Mouse (Mus musculus): ENCODE data around the gene Cog5. TPM values are rescaled to one million over a fixed set of nuclear protein-coding genes. Genes with fewer than 3 reads are reported as not detected.

Cog5 gene
- total RNA-seq, 2 experiments from 2014 or later = 59.6 to 63.8 TPM

DNA sequence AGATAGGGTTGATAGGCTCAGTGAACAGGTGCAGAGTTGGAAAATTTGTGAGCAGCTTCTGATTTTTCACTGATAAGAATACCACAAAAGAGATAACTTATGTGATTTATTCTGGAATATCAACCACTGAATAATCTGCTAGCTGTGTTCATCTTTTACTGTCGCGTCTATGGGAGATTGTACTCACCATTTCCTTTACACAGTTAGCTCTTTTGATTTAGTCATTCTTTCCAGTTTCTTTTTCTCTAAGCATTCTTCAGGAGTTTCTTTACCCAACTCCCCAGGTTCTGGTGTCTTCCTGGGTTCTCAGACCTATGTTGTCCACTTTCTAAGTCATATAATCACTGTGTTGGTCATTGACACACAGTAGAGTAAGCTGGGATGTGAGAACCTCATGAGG, 2.2 kb downstream of the Cog5 start:
- no peak overlapping the region for H3K4me3 ChIP-seq
- no peak for TF ChIP-seq CTCF (conservative IDR thresholded peaks at IDR 0.05)
- H3K27ac ChIP-seq = no peak overlapping the region
- DNase-seq (ENCODE audit: low spot score in 2 of 2) = no peak

DNA sequence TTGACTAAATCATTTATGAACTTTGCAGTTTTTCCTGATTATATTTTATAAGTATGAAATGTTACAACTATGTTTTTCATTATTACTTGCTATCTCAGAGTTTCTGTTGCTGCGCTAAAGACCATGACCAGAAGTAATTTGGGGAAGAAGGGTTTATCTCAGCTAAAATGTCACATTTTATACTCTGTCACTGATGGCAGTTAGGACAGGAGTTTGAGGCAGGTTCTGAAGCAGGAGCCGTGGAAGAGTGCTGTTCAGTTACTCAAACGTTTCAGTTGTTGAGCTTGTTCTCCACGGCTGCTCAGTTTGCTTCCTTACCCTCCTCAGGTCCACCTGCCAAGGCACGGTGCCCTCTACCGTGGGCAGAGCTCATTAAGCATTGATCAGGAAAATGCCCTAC, 11.3 kb downstream of the Cog5 start:
- no peak for DNase-seq (ENCODE audit: low spot score in 2 of 2)
- H3K27ac ChIP-seq = no peak overlapping the region
- no peak for TF ChIP-seq CTCF (conservative IDR thresholded peaks at IDR 0.05)
- no peak overlapping the region for H3K4me3 ChIP-seq

DNA sequence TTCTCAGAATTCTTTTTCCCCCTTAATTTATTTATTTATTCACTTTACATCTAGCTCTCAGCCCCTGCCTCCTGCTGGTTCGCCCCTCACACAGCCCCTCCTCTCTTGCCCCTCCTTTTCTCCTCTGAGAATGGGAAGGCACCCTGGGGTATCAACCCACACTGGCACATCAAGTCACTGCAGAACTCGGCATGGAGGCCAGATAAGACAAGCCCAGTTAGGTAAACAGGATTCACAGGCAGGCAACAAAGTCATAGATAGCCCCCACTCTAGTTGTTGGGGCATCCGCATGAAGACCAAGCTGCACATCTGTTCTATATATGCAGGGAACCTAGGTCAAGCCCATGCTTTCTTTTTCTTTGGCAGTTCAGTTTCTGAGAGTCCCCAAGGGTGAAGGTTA, 12.5 kb downstream of the Cog5 start:
- no peak for TF ChIP-seq CTCF (conservative IDR thresholded peaks at IDR 0.05)
- no peak for DNase-seq (ENCODE audit: low spot score in 2 of 2)

DNA sequence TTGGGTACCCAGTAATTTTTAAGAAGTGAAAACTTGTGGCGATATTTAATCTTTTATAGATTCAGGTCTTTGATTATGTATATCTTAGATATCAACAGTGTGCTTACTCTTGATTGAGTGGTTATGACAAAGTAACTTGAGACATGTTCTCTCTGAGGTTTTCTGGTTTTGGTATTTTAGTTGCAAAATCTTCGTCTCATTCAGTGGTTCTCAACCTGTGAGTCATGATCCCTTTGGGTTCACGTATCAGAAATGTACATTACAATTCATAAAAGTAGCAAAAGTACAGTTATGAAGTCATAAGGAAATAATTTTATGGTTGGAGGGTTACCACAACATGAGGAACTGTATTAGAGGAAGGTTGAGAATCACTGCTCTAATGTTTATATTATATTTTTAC, 32.0 kb downstream of the Cog5 start:
- Histone ChIP-seq H3K27ac (no peak overlapping the region), H3K4me3 (no peak overlapping the region)
- no peak for DNase-seq (ENCODE audit: low spot score in 2 of 2)
- TF ChIP-seq CTCF (conservative IDR thresholded peaks at IDR 0.05) = no peak

More for the DNA sequence above, 12.5 kb downstream of the Cog5 start:
- H3K4me3 ChIP-seq = no peak overlapping the region
- no peak overlapping the region for H3K27ac ChIP-seq

DNA sequence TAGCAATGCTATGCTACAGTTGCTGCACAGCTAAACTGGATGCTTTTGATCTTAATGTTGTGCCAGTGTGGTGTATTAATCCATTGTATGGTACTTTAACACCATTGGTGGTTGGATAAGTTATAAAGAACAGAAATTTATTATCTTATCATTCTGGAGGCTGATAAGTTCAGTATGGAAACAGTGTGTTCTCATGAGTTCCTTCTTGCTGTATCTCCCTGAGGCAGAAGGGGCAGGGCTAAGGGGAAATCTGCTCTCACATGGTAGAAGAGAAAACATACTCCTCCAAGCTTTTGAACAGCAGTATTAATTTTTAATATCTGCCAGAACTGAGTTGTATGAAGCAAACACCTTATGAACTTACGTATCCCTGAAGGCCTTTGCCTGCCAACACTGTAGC, 38.6 kb downstream of the Cog5 start:
- no peak for TF ChIP-seq CTCF (conservative IDR thresholded peaks at IDR 0.05)
- DNase-seq (ENCODE audit: low spot score in 2 of 2) = no peak
- Histone ChIP-seq H3K27ac (no peak overlapping the region), H3K4me3 (no peak overlapping the region)

DNA sequence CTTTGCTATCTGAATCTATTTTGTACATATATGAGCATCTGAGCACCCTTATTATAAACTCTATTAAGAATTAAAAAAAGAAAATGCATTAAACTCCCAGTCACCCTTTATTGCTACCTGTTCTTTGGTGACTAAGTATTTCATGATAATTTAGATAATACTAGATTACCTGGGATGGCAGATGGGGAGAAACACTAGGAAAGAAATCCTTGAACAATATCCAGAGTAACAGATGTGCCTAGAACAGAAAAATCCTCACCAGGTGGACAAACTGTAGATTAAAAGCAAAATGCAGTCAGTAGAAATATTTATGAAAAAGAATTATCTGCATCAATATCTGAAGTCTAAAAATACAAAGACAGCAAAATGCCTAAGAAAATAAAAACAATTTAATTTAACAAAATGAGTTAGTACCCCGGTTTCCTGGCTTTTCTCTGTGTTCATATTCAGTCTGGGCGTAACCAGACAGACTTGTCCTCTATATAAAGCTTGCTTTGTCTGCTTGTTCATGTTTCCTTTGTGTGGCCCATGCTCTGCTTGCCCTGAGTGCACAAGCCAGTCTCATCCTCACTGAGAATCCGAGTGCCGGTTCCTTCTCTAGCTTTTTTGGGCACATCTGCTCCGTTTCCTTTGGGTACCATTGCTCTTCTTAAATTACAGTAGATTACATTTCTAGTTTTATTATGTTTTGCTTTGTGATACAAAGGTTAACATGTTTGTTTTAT, 46.1 kb downstream of the Cog5 start:
- no peak for DNase-seq (ENCODE audit: low spot score in 2 of 2)
- Histone ChIP-seq H3K4me3 (no peak overlapping the region), H3K27ac (peak overlapping the region; percentile 46)
- no peak for TF ChIP-seq CTCF (conservative IDR thresholded peaks at IDR 0.05)

DNA sequence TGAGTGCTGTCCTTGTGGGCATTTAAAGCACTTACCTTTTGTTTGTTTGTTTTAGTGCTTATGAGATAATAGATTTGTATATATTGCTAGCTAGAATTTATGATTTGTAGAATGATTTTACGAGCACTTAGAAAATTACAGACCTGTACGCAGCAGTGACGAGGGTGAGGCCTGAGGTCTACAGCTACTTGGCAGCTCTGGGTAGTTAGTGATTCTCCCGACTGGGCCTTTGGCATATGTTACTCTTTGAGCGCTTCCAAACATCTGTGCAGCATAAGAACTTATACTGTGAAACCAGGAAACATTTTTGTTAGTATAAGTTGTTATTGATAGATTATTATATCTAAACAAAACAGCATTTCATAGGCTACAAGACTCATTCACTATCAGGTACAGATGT, 46.7 kb downstream of the Cog5 start:
- DNase-seq (ENCODE audit: low spot score in 2 of 2) = no peak
- H3K4me3 ChIP-seq = no peak overlapping the region
- TF ChIP-seq CTCF (conservative IDR thresholded peaks at IDR 0.05) = no peak
- peak overlapping the region; percentile 46; the same call in 1 of the 2 replicates for H3K27ac ChIP-seq

DNA sequence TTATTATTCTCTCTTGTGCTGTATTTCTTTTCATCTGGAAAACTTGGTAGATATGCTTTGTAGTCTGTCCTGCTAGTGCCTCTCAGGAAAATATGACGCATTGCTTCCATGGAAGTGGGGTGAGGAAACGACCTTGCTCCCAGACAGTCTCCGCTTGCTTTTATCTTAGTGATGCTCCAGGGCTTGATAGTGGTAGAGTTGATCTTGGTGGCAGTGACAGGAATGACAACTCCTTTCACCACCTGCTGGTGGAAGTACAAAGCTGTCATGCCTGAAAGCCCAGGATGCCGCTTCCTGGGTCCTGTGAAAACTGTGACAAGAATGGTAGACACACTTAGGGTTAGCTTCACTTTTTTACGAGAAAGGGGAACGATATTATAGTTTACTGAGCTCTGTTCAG, 49.2 kb downstream of the Cog5 start:
- H3K4me3 ChIP-seq = no peak overlapping the region
- peak; percentile 69 for TF ChIP-seq CTCF (conservative IDR thresholded peaks at IDR 0.05)
- H3K27ac ChIP-seq = no peak overlapping the region
- no peak for DNase-seq (ENCODE audit: low spot score in 2 of 2)

DNA sequence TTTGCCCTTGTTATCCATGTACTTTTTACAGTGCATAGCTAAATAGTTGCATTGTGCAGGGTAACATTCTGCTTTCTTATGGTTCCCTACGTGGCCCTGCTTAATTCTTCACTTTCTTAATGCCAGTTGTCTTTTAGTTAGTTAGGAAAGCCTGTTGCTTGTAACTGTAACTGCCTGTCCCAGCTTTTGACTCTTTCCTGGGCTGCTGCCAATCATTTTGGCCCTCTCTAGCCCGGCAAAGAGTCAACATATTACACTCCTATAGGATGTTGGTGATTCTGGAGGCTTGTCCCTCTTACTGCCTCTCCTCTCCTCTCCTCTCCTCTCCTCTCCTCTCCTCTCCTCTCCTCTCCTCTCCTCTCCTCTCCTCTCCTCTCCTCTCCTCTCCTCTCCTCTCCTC, 51.5 kb downstream of the Cog5 start:
- Histone ChIP-seq H3K4me3 (no peak overlapping the region), H3K27ac (no peak overlapping the region)
- DNase-seq (ENCODE audit: low spot score in 2 of 2) = no peak
- no peak for TF ChIP-seq CTCF (conservative IDR thresholded peaks at IDR 0.05)

DNA sequence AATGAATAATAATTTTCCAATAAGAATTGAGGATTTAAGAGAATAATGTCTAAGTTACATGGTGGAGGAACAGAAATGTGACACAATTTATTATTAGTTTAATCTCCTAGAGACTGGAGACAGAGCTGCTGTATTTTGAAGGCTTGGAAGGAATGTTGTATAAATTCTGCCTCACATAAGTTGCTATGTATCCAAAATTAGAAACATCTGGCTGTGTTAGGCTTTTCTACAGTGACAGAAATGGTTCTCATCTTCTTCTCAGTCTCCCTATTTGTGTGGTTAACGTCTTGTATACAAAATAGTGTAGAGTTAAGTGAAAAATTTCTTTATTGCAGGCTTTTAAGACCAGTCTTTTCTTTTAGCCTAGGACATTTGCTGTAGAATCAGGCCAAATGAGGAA, 52.9 kb downstream of the Cog5 start:
- Histone ChIP-seq H3K27ac (peak overlapping the region; percentile 18; the same call in 1 of the 2 replicates), H3K4me3 (no peak overlapping the region)
- TF ChIP-seq CTCF (conservative IDR thresholded peaks at IDR 0.05) = no peak
- no peak for DNase-seq (ENCODE audit: low spot score in 2 of 2)

DNA sequence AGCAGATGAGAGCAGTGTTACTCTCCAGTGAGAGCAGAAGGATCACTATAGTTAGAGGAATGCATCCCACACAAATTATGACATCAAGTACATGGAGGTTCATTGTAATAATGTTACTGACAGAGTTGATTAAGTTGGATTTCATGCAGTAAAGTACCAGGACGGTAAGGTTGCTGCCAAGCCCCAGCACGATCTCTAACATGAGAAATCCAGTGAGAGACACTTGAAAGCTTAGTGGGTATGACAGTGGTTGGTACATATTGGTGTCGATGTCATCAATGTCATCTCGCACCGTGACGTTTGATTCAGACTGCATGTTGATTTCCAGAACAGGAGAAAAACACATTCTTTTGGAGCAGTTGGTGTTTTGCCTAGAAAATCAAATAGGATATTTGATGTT, 55.0 kb downstream of the Cog5 start:
- Histone ChIP-seq H3K27ac (peak overlapping the region; percentile 99), H3K4me3 (peak overlapping the region; percentile 57)
- no peak for TF ChIP-seq CTCF (conservative IDR thresholded peaks at IDR 0.05)
- no peak for DNase-seq (ENCODE audit: low spot score in 2 of 2)

DNA sequence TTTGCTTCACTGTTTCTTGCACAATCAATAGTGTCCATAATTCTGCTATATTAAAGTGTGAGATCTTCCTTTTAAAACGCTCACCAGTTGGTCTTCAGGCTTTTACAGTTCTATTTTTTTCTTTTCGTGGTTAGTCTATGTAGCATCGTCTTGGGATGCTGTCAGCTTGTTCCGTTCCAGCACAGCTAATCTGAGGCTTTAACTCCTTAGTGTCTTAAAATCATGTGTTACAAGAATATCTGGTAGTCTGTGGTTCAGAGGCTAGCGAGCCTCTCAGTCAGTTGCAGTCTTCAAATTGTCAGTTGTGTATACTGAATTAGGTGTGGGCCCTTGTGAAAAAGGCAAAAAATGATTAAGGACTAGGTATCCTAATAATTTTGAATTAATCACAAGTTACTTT, 57.6 kb downstream of the Cog5 start:
- no peak for TF ChIP-seq CTCF (conservative IDR thresholded peaks at IDR 0.05)
- DNase-seq (ENCODE audit: low spot score in 2 of 2) = no peak
- peak overlapping the region; percentile 57 for H3K4me3 ChIP-seq
- peak overlapping the region; percentile 99 for H3K27ac ChIP-seq

DNA sequence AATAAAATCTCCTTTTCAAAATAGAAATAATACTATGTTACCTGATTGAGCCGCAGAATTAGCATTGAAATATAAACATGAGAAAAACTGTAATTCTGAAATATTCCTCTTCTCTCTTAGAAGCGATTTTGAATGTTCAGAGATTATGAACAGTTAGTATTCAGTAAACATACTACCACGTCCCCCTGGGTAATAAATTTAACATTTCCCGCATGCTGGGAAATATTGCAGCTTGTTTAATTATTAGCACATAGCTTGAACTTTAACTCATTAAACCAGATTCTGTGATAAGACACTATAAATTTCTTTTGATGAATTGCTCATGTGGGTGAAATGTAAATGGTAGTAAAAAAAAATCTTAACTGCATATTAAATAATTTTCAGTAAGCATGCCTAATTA, 58.1 kb downstream of the Cog5 start:
- no peak for TF ChIP-seq CTCF (conservative IDR thresholded peaks at IDR 0.05)
- no peak for DNase-seq (ENCODE audit: low spot score in 2 of 2)
- H3K27ac ChIP-seq = peak overlapping the region; percentile 99

DNA sequence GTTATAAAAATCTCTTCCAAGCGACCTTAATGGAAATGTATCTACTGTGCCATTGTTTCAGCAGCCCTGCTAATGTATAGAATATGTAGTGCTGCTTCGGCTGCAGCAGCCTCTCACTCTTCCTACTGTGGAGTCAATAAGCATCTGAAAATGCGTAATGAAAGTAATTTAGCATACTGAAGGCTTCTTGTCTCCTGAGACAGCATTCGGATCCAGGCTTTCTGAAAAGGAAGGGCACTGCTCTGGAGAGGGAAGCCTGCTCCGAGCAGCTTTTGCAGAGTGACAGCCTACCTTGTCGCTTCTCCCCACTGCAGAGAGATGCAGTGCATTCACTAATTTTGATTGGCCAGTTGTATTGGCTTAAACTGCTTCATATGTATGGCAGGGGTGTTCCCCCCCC, 58.9 kb downstream of the Cog5 start, which contains the start of gene Gpr22:
Gene Gpr22 (minus strand): TSS at position 348 of the 400 bp plus-strand sequence.
- peak; percentile 66 to 72 for DNase-seq (ENCODE audit: low spot score in 2 of 2)
- H3K27ac ChIP-seq = peak within 1 kb of the TSS; percentile 99
- H3K4me3 ChIP-seq = peak within 1 kb of the TSS; percentile 57
- TF ChIP-seq CTCF (conservative IDR thresholded peaks at IDR 0.05) = no peak

More for the DNA sequence above, 58.1 kb downstream of the Cog5 start:
- peak overlapping the region; percentile 57 for H3K4me3 ChIP-seq
